Mouse (Mus musculus) liver, embryonic 16.5 days (tissue): ENCODE results near the gene Rasgrp1. TPM values are rescaled to one million over a fixed set of nuclear protein-coding genes. Genes with fewer than 3 reads are reported as not detected.

Source experiments
- ATAC-seq: fragments of 200-750 bp; cut with Nextera tagmentation; 2 replicates; pipeline ENCODE4 v1.8.0; 2017; ENCODE audit warnings: low read depth, mild to moderate bottlenecking, moderate number of reproducible peaks, moderate library complexity
- H3K27ac ChIP-seq: fragments of 300-500 bp; sonication (generic); 2 replicates; pipeline ENCODE4 v1.5.1; 2014; ENCODE audit warnings: mild to moderate bottlenecking, low read length
- H3K27me3 ChIP-seq: fragments of 300-500 bp; sonication (generic); 2 replicates; pipeline ENCODE4 v1.6.1; 2014; ENCODE audit warnings: low read depth, low read length, mixed read lengths; ENCODE audit not compliant: control insufficient read depth, insufficient read depth
- H3K36me3 ChIP-seq: fragments of 300-500 bp; sonication (generic); 2 replicates; pipeline ENCODE4 v1.6.1; 2014; ENCODE audit warnings: mild to moderate bottlenecking; ENCODE audit not compliant: control insufficient read depth, insufficient read depth
- H3K4me1 ChIP-seq: fragments of 300-500 bp; sonication (generic); 2 replicates; pipeline ENCODE4 v1.6.1; 2014; ENCODE audit warnings: low read depth, low read length, mixed read lengths; ENCODE audit not compliant: control insufficient read depth
- H3K4me2 ChIP-seq: fragments of 300-500 bp; sonication (generic); 2 replicates; pipeline ENCODE4 v1.6.1; 2014; ENCODE audit warnings: low read depth, low read length, mixed read lengths
- H3K4me3 ChIP-seq: fragments of 300-500 bp; sonication (generic); 2 replicates; pipeline ENCODE4 v1.5.1; 2014; ENCODE audit warnings: low read depth, mild to moderate bottlenecking, low read length
- H3K9ac ChIP-seq: fragments of 300-500 bp; sonication (generic); 2 replicates; pipeline ENCODE4 v1.6.1; 2014; ENCODE audit warnings: low read depth, low read length
- H3K9me3 ChIP-seq: fragments of 300-500 bp; sonication (generic); replicated peaks from 2 replicates; pipeline ENCODE4 v1.6.1; 2016; ENCODE audit warnings: low read length; ENCODE audit not compliant: control insufficient read depth
- WGBS: fragments of 180-500 bp; shearing (Covaris S2); extraction: QIAGEN DNeasy Blood & Tissue Kit; methylation state at CpG from one replicate; pipeline ENCODE4 v1.1.7; 2014; ENCODE audit not compliant: insufficient replicate concordance; 5-methylcytosine and 5-hydroxymethylcytosine counted together
- polyA plus RNA-seq: library from polyadenylated mRNA; unstranded; fragments of >200 nt; fragmentation: Nextera tagmentation; extraction: Ambion mirVana; gene quantifications from 2 replicates; pipeline ENCODE4 v1.2.1, GENCODE M21; 2015

The Rasgrp1 gene
- polyA plus RNA-seq, 1 experiment from 2014 or later, result 0.70 TPM

DNA sequence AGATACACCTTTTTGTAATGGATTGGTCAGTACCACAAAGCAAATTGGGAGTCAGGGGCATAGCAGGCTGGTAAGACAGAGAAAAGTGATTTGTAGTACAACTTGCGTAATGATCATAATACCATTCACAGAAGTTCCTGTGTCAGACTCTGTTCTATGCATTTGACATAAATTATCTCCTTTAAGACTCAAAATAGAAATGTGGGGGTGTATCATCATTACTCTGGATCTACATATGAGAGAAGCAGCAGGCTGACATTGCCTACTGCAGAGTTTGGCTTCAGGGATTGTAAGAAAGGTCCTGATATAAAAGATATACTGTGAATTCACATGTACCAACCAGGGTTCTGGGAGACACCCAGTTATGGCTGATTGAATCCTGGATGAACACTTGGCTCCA, 28.9 kb upstream of the Rasgrp1 start:
- no peak overlapping the region for H3K4me2 ChIP-seq
- no peaks in the 10 kb centered on the region for H3K36me3 ChIP-seq
- H3K27me3 ChIP-seq, result no peaks in the 10 kb centered on the region
- no peak overlapping the region for H3K9ac ChIP-seq
- no peaks in the 10 kb centered on the region for H3K9me3 ChIP-seq
- H3K4me3 ChIP-seq, result no peak overlapping the region
- ATAC-seq, result no peak
- no peak overlapping the region for H3K27ac ChIP-seq
- H3K4me1 ChIP-seq, result no peaks in the 10 kb centered on the region
- 76% methylated on average over 1 of the region's 1 CpGs for WGBS

DNA sequence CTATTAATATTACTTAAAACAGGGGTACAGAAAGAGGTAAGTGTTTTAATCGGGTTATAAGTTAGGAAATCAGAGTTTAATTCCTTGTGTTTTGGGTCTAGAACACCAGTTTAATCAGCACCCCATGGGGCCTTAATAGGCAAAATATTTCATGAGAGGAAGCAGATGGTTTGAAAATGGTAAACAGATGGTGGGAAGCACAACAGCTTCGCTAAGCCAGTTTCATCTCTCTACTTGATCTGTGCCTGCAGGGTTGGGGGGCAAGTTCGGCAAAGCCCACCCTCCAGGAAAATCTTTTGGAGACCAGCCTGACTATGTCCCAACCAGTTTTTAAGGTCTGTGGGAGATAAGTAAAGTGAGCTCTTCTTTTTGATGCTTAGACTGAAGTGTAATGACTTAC, 23.7 kb upstream of the Rasgrp1 start:
- H3K36me3 ChIP-seq, result no peaks in the 10 kb centered on the region
- H3K4me3 ChIP-seq, result no peak overlapping the region
- no peak overlapping the region for H3K27ac ChIP-seq
- H3K9me3 ChIP-seq, result no peaks in the 10 kb centered on the region
- H3K4me1 ChIP-seq, result no peaks in the 10 kb centered on the region
- no peak for ATAC-seq
- H3K9ac ChIP-seq, result no peak overlapping the region
- H3K4me2 ChIP-seq, result no peak overlapping the region
- no peaks in the 10 kb centered on the region for H3K27me3 ChIP-seq
- 42% methylated on average over 3 of the region's 3 CpGs for WGBS

DNA sequence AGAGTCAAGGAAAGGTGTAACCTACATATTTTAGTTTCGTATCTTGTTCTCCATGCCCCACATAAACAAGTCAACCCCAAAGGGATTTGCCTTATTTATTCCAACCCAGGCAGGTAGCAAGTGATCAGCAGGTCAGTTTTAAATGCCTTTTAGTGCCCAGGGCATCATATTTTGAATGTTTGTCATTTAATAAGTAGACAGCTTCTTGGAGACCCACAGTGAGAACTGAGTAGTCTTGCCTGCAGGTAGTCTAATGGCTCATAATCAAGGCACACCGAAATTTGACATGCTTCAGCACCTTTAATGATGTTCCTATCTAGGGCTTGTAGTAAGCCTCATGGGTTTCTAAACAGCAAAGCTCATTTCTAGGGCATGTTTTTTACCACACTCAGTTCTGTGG, 21.3 kb upstream of the Rasgrp1 start:
- Histone ChIP-seq H3K27me3 (no peaks in the 10 kb centered on the region), H3K4me2 (no peak overlapping the region), H3K36me3 (no peaks in the 10 kb centered on the region), H3K27ac (no peak overlapping the region), H3K4me1 (no peaks in the 10 kb centered on the region), H3K4me3 (no peak overlapping the region), H3K9me3 (no peaks in the 10 kb centered on the region), H3K9ac (no peak overlapping the region)
- WGBS, result 55% methylated on average over 2 of the region's 2 CpGs
- ATAC-seq, result no peak

DNA sequence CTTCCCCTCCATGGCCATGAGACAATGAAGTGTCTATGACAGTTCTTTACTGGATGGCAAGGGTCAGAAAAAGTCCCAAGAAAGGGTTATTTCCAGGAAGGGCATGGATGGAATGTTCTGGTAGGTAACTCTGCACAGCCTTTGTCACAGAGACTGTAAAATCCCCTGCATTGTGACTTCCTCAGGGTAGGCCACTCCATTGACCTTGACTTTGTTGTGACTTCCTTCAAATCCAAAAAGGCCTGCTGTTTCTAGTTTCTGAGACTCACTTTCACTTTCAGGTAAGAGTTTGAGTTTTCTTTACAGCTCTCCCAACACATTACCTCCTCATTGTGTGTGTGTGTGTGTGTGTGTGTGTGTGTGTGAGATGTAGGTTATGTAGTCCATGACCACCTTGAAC, 15.1 kb upstream of the Rasgrp1 start:
- H3K27ac ChIP-seq, result no peak overlapping the region
- ATAC-seq, result no peak
- no peaks in the 10 kb centered on the region for H3K9me3 ChIP-seq
- no peaks in the 10 kb centered on the region for H3K4me1 ChIP-seq
- H3K4me3 ChIP-seq, result no peak overlapping the region
- H3K4me2 ChIP-seq, result no peak overlapping the region
- no peak overlapping the region for H3K9ac ChIP-seq
- no peaks in the 10 kb centered on the region for H3K36me3 ChIP-seq
- no peaks in the 10 kb centered on the region for H3K27me3 ChIP-seq

DNA sequence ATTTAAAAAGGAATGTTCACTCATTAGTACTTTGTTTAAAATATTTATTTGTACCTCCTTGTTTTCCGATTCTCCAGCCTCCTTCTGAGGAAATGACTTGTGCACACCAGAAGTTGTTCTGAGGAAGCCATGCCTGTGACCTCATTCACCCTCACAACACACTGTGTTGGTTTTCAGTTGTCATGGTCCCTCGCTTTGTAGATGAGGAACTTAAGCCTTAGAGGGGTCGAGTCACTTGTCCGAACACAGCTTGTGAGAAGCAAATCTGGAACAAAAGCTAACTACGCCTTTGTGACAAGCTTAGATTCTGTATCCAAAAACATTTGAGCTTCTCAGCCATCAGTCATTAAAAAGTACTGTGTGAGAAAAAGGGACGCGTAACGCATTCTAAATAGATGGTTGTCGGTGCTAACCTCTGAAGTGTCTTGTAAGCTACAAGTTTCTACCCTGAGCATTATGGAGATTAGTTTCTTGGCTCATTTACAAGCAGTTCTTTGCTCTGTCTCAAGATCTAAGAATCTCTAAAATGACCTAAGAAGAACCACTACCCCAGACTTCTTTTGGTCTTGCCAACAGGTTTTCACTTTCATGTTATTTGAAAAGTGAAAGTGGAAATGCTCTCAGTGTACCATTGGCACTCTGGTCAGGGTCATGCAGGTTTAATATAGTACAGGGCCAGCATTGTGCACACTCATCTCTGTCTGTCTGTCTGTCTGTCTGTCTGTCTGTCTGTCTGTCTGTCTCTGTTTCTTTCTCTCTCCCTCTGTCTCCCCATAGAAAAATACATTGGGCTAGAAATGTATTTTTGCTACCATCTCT, 9.7 kb upstream of the Rasgrp1 start:
- Histone ChIP-seq H3K4me2 (no peak overlapping the region), H3K9ac (no peak overlapping the region), H3K4me3 (no peak overlapping the region), H3K27ac (no peak overlapping the region), H3K27me3 (no peaks in the 10 kb centered on the region), H3K36me3 (no peaks in the 10 kb centered on the region), H3K4me1 (no peaks in the 10 kb centered on the region), H3K9me3 (no peaks in the 10 kb centered on the region)
- no peak for ATAC-seq
- 57% methylated on average over 9 of the region's 9 CpGs for whole genome bisulfite sequencing

DNA sequence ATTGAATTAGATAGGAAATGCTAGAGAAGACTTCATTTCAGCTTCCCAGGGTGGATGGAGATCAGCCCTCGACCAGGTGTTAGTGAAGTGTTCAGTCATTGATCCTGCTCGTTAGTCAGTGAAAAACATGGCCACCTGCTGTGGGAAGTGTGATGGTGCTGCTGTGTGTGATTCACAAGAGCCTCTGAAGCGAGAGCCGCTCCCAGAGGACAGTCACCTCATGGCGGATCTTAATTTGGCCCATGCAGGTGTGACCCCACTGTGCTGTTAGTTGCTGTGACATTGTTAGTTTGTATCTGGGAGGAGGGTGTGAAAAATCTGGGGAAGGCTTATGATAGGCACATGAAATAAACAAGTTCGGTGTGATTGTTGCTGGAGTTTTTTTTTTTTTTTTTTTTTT, 7.3 kb upstream of the Rasgrp1 start:
- H3K9me3 ChIP-seq, result no peaks in the 10 kb centered on the region
- no peaks in the 10 kb centered on the region for H3K27me3 ChIP-seq
- no peak overlapping the region for H3K27ac ChIP-seq
- ATAC-seq, result no peak
- H3K36me3 ChIP-seq, result no peaks in the 10 kb centered on the region
- 55% methylated on average over 6 of the region's 6 CpGs for WGBS
- H3K4me2 ChIP-seq, result no peak overlapping the region
- no peak overlapping the region for H3K4me3 ChIP-seq
- no peak overlapping the region for H3K9ac ChIP-seq
- no peaks in the 10 kb centered on the region for H3K4me1 ChIP-seq

DNA sequence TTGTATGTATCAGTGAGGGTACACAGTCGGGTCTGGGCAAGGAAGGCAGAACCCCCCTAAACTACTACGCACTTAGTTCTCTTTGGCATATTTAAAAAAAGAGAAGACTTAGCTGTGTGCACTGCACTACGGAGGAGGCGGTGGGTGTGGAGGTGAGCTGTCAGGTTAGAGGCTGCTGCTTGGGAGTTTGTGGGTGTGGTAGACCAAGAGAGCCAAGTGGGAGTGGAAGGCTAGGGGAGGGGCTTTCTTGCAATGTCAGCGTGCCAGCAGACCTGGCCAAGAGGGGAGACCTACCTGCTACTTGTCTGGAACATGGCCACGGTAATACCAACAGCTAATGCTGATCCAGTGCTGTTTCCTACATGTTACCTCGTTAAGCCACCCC, 431 bp upstream of the Rasgrp1 start:
- H3K4me1 ChIP-seq, result no peaks in the 10 kb centered on the region; the same call in 1 of the 2 replicates
- H3K4me3 ChIP-seq, result no peak overlapping the region
- H3K27ac ChIP-seq, result no peak overlapping the region
- H3K9ac ChIP-seq, result no peak overlapping the region
- no peak for ATAC-seq
- peaks cover 19% of the 10 kb centered on the region for H3K27me3 ChIP-seq
- no peaks in the 10 kb centered on the region for H3K36me3 ChIP-seq
- 22% methylated on average over 7 of the region's 7 CpGs for WGBS
- no peak overlapping the region for H3K4me2 ChIP-seq
- no peaks in the 10 kb centered on the region for H3K9me3 ChIP-seq

DNA sequence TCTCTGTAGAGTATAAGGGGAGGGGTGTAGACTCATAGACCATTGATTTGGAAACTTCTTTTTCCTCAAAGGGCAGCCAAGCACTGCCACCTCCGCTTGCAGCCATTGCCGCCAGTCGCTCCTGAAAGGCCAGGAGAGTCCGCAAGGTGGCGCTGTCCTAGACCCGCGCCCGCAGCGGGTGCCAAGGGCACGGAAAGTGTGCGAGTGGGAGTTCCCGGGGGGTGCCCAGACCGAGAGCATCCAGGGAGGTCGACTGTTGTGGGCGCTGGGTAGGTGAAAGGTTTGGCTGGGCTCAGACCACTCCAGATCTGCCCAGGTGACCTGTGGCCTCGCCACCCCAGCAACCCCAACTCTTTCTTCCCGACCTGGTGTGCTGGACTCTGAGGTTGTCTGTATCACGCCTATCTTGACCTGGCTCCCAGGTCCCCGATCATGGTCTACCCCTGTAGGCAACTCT, 683 bp downstream of the Rasgrp1 start:
- peak overlapping the region; percentile 53 for H3K4me2 ChIP-seq
- no peaks in the 10 kb centered on the region; the same call in 1 of the 2 replicates for H3K4me1 ChIP-seq
- H3K27ac ChIP-seq, result no peak overlapping the region
- no peak for ATAC-seq
- H3K36me3 ChIP-seq, result no peaks in the 10 kb centered on the region
- H3K4me3 ChIP-seq, result peak overlapping the region; percentile 44
- H3K9ac ChIP-seq, result no peak overlapping the region
- peaks cover 19% of the 10 kb centered on the region for H3K27me3 ChIP-seq
- no peaks in the 10 kb centered on the region for H3K9me3 ChIP-seq
- WGBS, result under 1% methylated on average over 19 of the region's 19 CpGs

DNA sequence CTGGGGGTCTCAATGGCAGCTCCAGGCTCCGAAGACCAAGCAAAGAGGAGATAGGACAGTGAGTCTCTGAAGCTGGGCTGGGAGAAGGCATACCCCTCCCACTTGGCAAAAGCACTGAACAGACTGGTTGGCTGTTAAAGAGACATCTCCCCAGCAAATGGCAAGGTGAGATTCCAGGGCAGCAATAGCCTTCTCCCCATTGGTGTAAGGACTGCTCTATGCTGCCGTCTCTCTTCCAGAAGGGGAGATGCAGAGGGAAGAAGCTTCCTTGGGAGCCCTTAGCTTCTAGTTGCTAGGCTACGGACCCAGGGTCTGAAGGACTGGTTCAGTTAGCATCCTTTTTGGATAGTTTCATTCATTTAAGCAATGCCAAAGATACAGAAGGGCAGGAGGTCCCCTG, 4.3 kb downstream of the Rasgrp1 start:
- WGBS, result 35% methylated on average over 3 of the region's 3 CpGs
- no peaks in the 10 kb centered on the region for H3K9me3 ChIP-seq
- no peak overlapping the region for H3K9ac ChIP-seq
- H3K27me3 ChIP-seq, result peaks cover 19% of the 10 kb centered on the region
- H3K4me1 ChIP-seq, result no peaks in the 10 kb centered on the region; the same call in 1 of the 2 replicates
- no peaks in the 10 kb centered on the region for H3K36me3 ChIP-seq
- H3K4me3 ChIP-seq, result no peak overlapping the region
- no peak overlapping the region for H3K27ac ChIP-seq
- H3K4me2 ChIP-seq, result no peak overlapping the region
- no peak for ATAC-seq
